Mouse (Mus musculus) liver, postnatal 0 days (tissue): ENCODE data around the gene Zkscan16. TPM values are rescaled to one million over a fixed set of nuclear protein-coding genes. Genes with fewer than 3 reads are reported as not detected.

ENCODE experiments used
- ATAC-seq: fragments of 200-750 bp; cut with Nextera tagmentation; 2 replicates; pipeline ENCODE4 v1.8.0; 2017; ENCODE audit warnings: mild to moderate bottlenecking, moderate library complexity
- DNase-seq: peaks from one replicate; pipeline ENCODE4 v3.0.0-alpha.2; 2016
- H3K27ac ChIP-seq: fragments of 300-500 bp; sonication (generic); 2 replicates; pipeline ENCODE4 v1.5.1; 2014; ENCODE audit warnings: antibody characterized with exemption, moderate library complexity, mild to moderate bottlenecking, low read depth
- H3K27me3 ChIP-seq: fragments of 300-500 bp; sonication (generic); 2 replicates; pipeline ENCODE4 v1.6.1; 2014; ENCODE audit warnings: low read length, control low read depth, mixed read lengths; ENCODE audit not compliant: insufficient read depth
- H3K36me3 ChIP-seq: fragments of 300-500 bp; sonication (generic); replicated peaks from 2 replicates; pipeline ENCODE4 v1.6.1; 2014; ENCODE audit warnings: mild to moderate bottlenecking, control low read depth, low read length, moderate library complexity, mixed read lengths; ENCODE audit not compliant: insufficient read depth
- H3K4me1 ChIP-seq: fragments of 300-500 bp; sonication (generic); 2 replicates; pipeline ENCODE4 v1.6.1; 2014; ENCODE audit warnings: antibody characterized with exemption, mild to moderate bottlenecking, control low read depth; ENCODE audit not compliant: insufficient read depth
- H3K4me2 ChIP-seq: fragments of 300-500 bp; sonication (generic); 2 replicates; pipeline ENCODE4 v1.6.1; 2014; ENCODE audit warnings: low read depth, mild to moderate bottlenecking, low read length, moderate library complexity, mixed read lengths
- H3K4me3 ChIP-seq: fragments of 300-500 bp; sonication (generic); 2 replicates; pipeline ENCODE4 v1.5.1; 2014; ENCODE audit warnings: low read depth, low read length
- H3K9ac ChIP-seq: fragments of 300-500 bp; sonication (generic); replicated peaks from 2 replicates; pipeline ENCODE4 v1.6.1; 2014; ENCODE audit warnings: mild to moderate bottlenecking, moderate library complexity
- H3K9me3 ChIP-seq: fragments of 300-500 bp; sonication (generic); 2 replicates; pipeline ENCODE4 v1.6.1; 2016; ENCODE audit warnings: mild to moderate bottlenecking, control low read depth, low read length, mixed read lengths
- CTCF ChIP-seq: sonication (generic); IDR thresholded peaks from 2 replicates; pipeline ENCODE4 v1.5.1; 2016; ENCODE audit warnings: antibody characterized with exemption, low read depth
- EP300 ChIP-seq: IDR thresholded peaks from 2 replicates; pipeline ENCODE4 v1.6.1; 2016; ENCODE audit warnings: antibody characterized with exemption, low read depth, mild to moderate bottlenecking
- WGBS: fragments of 180-500 bp; shearing (Covaris S2); extraction: QIAGEN DNeasy Blood & Tissue Kit; methylation state at CpG from one replicate; pipeline ENCODE4 v1.1.7; 2014; ENCODE audit not compliant: insufficient replicate concordance; 5-methylcytosine and 5-hydroxymethylcytosine counted together
- polyA plus RNA-seq: library from polyadenylated mRNA; unstranded; fragments of >200 nt; fragmentation: Nextera tagmentation; extraction: Ambion mirVana; gene quantifications from 2 replicates; pipeline ENCODE4 v1.2.1, GENCODE M21; 2015

The Zkscan16 gene
- 0.06 TPM in 1 of 2 replicates, not detected in the other for polyA plus RNA-seq

DNA sequence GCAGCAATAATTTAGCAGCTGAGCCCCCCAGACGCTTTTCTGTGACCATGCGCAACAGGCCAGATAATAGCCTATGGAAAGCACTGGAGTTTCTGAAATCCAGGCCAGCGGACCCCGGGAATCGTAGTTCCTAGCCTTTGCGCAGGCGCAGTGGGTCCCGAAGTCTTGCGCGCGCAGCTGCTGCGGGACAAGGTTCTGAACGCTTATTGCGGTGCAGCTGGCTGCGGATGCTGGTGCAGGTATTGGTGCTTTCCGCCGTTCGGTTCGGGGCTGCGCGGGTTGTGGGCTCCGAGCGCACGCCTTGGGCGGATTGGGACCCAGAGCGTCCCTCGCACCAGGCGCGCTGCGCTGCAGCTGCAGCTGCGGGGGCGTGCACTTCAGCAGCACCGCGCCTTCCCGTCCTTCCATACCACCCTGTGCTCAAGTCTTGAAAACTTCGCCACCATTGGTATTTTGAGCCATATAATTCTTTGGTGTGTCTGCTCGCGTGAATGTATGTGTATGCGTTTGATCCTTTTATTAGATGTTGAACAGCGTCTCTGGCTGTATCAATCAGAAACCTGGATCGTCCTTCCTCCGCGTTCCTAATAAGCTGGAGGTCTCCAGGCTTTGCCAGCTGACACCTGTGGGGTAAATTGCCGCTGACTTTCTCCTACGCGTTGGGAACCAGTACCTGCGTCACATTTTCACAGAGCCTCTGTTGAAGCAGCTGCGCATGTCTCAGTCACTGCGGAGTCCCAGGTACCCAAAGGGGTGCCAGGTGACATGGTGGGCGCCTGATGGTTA is at the start of gene Zkscan16:
Gene Zkscan16, plus strand, starts transcription at position 209 of the 786 bp plus-strand sequence.
- ATAC-seq (peak; percentile 60), DNase-seq (peak; percentile 76)
- peaks cover 13% of the 10 kb centered on the region for H3K4me1 ChIP-seq
- H3K9ac ChIP-seq = peak within 1 kb of the TSS; percentile 55
- H3K9me3 ChIP-seq = no peaks in the 10 kb centered on the region
- 2% methylated on average over 50 of the region's 50 CpGs for WGBS
- peak within 1 kb of the TSS; percentile 96 for H3K4me2 ChIP-seq
- H3K27ac ChIP-seq = no peak within 1 kb of the TSS
- H3K4me3 ChIP-seq = peak within 1 kb of the TSS; percentile 67
- H3K27me3 ChIP-seq = peaks cover 12% of the 10 kb centered on the region; the same call in 1 of the 2 replicates
- no peaks in the 10 kb centered on the region for H3K36me3 ChIP-seq
- no peak for TF ChIP-seq CTCF
- TF ChIP-seq EP300 = no peak

DNA sequence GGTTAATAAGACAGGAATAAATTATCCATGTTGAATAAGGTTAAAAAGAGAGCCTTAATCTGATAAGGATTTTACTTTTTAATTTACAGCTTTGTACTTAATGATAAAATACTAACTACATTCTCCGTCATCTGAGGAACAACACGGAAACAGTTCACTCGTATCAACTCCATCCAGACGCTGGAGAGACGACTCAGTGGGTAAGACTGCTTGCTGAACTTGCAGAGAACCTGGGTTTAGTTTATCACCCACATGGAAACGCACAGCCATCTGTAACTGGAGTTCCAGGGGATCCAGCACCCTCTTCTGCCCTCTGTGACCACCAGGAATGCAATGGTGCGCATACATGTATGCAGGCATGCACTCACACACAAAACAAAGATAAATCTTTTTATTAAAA is 49.0 kb upstream of the Zkscan16 start:
- WGBS = 75% methylated on average over 7 of the region's 7 CpGs
- Histone ChIP-seq H3K4me3 (no peak overlapping the region), H3K27me3 (no peaks in the 10 kb centered on the region), H3K4me1 (peaks cover 9% of the 10 kb centered on the region; the same call in 1 of the 2 replicates), H3K27ac (no peak overlapping the region), H3K9ac (no peak overlapping the region), H3K36me3 (no peaks in the 10 kb centered on the region), H3K4me2 (no peak overlapping the region), H3K9me3 (no peaks in the 10 kb centered on the region)
- TF ChIP-seq CTCF (no peak), EP300 (no peak)
- DNase-seq = no peak
- no peak for ATAC-seq

DNA sequence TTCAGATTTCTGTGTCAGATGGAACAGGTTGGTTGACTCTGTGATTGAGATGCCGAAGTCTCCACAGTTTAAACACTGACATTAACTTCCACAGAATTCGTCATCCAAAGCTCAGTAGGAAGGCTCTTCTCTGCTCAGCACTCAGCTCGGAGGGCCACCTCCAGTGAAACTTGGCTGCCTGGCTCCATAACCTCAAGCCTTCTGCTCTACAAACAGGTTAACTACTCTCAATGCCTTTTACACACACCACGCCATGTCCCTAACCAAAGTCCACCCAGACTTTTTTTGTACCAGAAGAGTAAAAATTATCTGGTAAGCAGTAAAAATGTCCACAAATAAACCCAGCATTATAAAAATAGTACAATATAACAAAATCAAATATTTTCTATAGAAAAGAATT is 46.0 kb upstream of the Zkscan16 start:
- Histone ChIP-seq H3K9ac (no peak overlapping the region), H3K27me3 (no peaks in the 10 kb centered on the region), H3K4me2 (no peak overlapping the region), H3K9me3 (no peaks in the 10 kb centered on the region), H3K4me3 (no peak overlapping the region), H3K27ac (no peak overlapping the region), H3K4me1 (peaks cover 9% of the 10 kb centered on the region; the same call in 1 of the 2 replicates), H3K36me3 (no peaks in the 10 kb centered on the region)
- no peak for TF ChIP-seq CTCF
- no peak for TF ChIP-seq EP300
- WGBS = 75% methylated on average over 4 of the region's 4 CpGs
- ATAC-seq (no peak), DNase-seq (no peak)

GRCm38 (mm10) chr4:58898318-58898717 is 45.1 kb upstream of the Zkscan16 start:
- ATAC-seq (no peak), DNase-seq (no peak)
- H3K4me2 ChIP-seq = no peak overlapping the region
- H3K9ac ChIP-seq = no peak overlapping the region
- H3K4me1 ChIP-seq = peaks cover 9% of the 10 kb centered on the region; the same call in 1 of the 2 replicates
- H3K27ac ChIP-seq = no peak overlapping the region
- H3K27me3 ChIP-seq = no peaks in the 10 kb centered on the region
- H3K4me3 ChIP-seq = no peak overlapping the region
- TF ChIP-seq CTCF = no peak
- no peak for TF ChIP-seq EP300
- no peaks in the 10 kb centered on the region for H3K9me3 ChIP-seq
- no peaks in the 10 kb centered on the region for H3K36me3 ChIP-seq

GRCm38 (mm10) chr4:58907453-58907852 is 36.0 kb upstream of the Zkscan16 start:
- peaks cover 12% of the 10 kb centered on the region for H3K4me1 ChIP-seq
- H3K9me3 ChIP-seq = no peaks in the 10 kb centered on the region
- WGBS = 43% methylated on average over 1 of the region's 1 CpGs
- no peak overlapping the region for H3K9ac ChIP-seq
- H3K4me3 ChIP-seq = no peak overlapping the region
- ATAC-seq = no peak
- TF ChIP-seq EP300 = no peak
- TF ChIP-seq CTCF = no peak
- H3K4me2 ChIP-seq = no peak overlapping the region
- no peak overlapping the region for H3K27ac ChIP-seq
- no peak for DNase-seq
- H3K36me3 ChIP-seq = no peaks in the 10 kb centered on the region
- H3K27me3 ChIP-seq = no peaks in the 10 kb centered on the region

DNA sequence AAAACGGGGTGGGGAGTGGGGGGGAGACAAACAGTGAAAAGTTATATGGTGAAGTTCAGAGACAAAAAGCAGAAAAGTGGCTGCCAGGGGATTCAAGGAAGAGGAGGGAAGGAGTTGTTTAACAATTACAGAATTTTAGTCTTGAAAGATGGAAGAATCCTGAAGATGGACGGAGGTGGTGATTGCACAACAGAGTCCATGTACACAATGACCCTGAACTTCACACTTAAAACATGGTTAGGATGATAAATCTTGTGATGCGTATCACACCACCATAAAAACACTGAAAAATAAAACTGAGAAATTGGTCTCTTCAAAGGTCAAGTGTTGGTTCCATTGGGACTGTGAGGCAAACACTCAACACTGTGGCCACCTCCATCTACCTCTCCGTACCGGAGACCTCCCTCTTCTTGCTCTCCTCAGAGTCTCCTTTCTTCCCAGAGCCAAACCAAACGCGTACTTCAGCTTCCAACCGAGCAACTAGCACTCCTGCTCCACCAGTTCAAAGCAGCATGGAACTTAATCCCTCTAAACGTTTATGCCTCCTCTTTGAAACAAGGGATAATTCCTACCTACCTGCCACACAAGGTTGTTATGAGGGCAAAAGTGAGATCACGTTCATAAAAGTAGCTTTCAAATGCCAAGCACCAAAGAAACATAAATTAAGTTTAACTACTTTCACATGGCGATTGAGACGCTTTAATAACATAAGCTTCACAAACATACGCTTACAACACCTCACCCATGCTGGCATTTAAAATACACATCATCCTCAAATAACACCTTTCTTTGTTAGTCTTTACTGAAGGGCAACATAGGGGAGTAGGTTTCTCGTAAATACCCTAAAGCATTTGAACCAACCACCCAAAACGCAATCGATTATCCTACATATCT is 33.0 kb upstream of the Zkscan16 start:
- Histone ChIP-seq H3K36me3 (no peaks in the 10 kb centered on the region), H3K4me3 (peak overlapping the region; percentile 83), H3K4me1 (peaks cover 18% of the 10 kb centered on the region), H3K27ac (peak overlapping the region; percentile 98; the same call in 1 of the 2 replicates), H3K4me2 (peak overlapping the region; percentile 88), H3K9me3 (no peaks in the 10 kb centered on the region), H3K9ac (peak overlapping the region; percentile 89), H3K27me3 (no peaks in the 10 kb centered on the region)
- ATAC-seq (no peak), DNase-seq (no peak)
- 33% methylated on average over 16 of the region's 16 CpGs for WGBS
- no peak for TF ChIP-seq EP300
